Mouse (Mus musculus) liver, embryonic 14.5 days (tissue): ENCODE data around the gene Gm10271. TPM values are rescaled to one million over a fixed set of nuclear protein-coding genes. Genes with fewer than 3 reads are reported as not detected.

Experiments used
- ATAC-seq: fragments of 200-750 bp; cut with Nextera tagmentation; 2 replicates; pipeline ENCODE4 v1.8.0; 2017; ENCODE audit warnings: moderate number of reproducible peaks, mild to moderate bottlenecking, moderate library complexity; ENCODE audit not compliant: insufficient read depth
- DNase-seq, 3 experiments: peaks; one replicate each; pipeline ENCODE4 v3.0.0-alpha.2; 2012 to 2013; ENCODE audit warnings: low read depth in 3 of 3, low spot score in 3 of 3
- H3K27ac ChIP-seq: fragments of 300-500 bp; sonication (generic); 2 replicates; pipeline ENCODE4 v1.5.1; 2014; ENCODE audit warnings: moderate library complexity, mild to moderate bottlenecking, control low read depth, inconsistent platforms
- H3K27me3 ChIP-seq: fragments of 300-500 bp; sonication (generic); 2 replicates; pipeline ENCODE4 v1.6.1; 2014; ENCODE audit warnings: mild to moderate bottlenecking, low read length, moderate library complexity; ENCODE audit not compliant: control insufficient read depth, insufficient read depth
- H3K36me3 ChIP-seq: fragments of 300-500 bp; sonication (generic); replicated peaks from 2 replicates; pipeline ENCODE4 v1.6.1; 2014; ENCODE audit warnings: low read depth; ENCODE audit not compliant: control insufficient read depth, insufficient read depth
- H3K4me1 ChIP-seq, 2 experiments: fragments of 200-500 bp in 1 of 2; fragments of 300-500 bp in 1 of 2; sonication (generic) in 1 of 2; replicated peaks; 2 replicates each; pipeline ENCODE4 v1.6.1; 2012 to 2014; ENCODE audit warnings: antibody characterized with exemption in 1 of 2, inconsistent platforms in 1 of 2, low read length in 1 of 2; ENCODE audit not compliant: control insufficient read depth in 2 of 2, insufficient read depth in 2 of 2
- H3K4me2 ChIP-seq: fragments of 300-500 bp; sonication (generic); 2 replicates; pipeline ENCODE4 v1.6.1; 2014; ENCODE audit warnings: low read depth, mild to moderate bottlenecking, control low read depth, moderate library complexity
- H3K4me3 ChIP-seq, 2 experiments: fragments of 200-500 bp in 1 of 2; fragments of 300-500 bp in 1 of 2; sonication (generic) in 1 of 2; 2 replicates each; pipeline ENCODE4 v1.5.1; 2012 to 2014; ENCODE audit warnings: low read depth in 2 of 2, low read length in 2 of 2, mild to moderate bottlenecking in 2 of 2, control low read depth in 1 of 2, inconsistent platforms in 1 of 2, moderate library complexity in 1 of 2; ENCODE audit not compliant: insufficient read depth in 1 of 2
- H3K9ac ChIP-seq: fragments of 300-500 bp; sonication (generic); replicated peaks from 2 replicates; pipeline ENCODE4 v1.6.1; 2014; ENCODE audit warnings: mild to moderate bottlenecking, control low read depth, moderate library complexity
- H3K9me3 ChIP-seq: fragments of 300-500 bp; sonication (generic); 2 replicates; pipeline ENCODE4 v1.6.1; 2016; ENCODE audit warnings: low read length, mixed read lengths; ENCODE audit not compliant: control insufficient read depth
- CTCF ChIP-seq: IDR thresholded peaks from 2 replicates; pipeline ENCODE4 v1.5.1; 2016; ENCODE audit warnings: antibody characterized with exemption, low read depth, control low read depth
- EP300 ChIP-seq: IDR thresholded peaks from 2 replicates; pipeline ENCODE4 v1.6.1; 2016; ENCODE audit warnings: antibody characterized with exemption, low read depth
- WGBS: fragments of 180-500 bp; shearing (Covaris S2); extraction: QIAGEN DNeasy Blood & Tissue Kit; methylation state at CpG from one replicate; pipeline ENCODE4 v1.1.7; 2014; ENCODE audit not compliant: insufficient replicate concordance; 5-methylcytosine and 5-hydroxymethylcytosine counted together
- polyA plus RNA-seq, 2 experiments: library from polyadenylated mRNA; depleted of rRNA in 1 of 2; stranded (reverse) in 1 of 2; unstranded in 1 of 2; fragments of >200 nt; fragmentation: Nextera tagmentation in 1 of 2; extraction: Ambion mirVana in 1 of 2; gene quantifications; 2 replicates each; pipeline versions ENCODE4 v1.2.1 to v1.2.3; 2012 to 2014

The Gm10271 gene
- polyA plus RNA-seq, 2 experiments: not detected

DNA sequence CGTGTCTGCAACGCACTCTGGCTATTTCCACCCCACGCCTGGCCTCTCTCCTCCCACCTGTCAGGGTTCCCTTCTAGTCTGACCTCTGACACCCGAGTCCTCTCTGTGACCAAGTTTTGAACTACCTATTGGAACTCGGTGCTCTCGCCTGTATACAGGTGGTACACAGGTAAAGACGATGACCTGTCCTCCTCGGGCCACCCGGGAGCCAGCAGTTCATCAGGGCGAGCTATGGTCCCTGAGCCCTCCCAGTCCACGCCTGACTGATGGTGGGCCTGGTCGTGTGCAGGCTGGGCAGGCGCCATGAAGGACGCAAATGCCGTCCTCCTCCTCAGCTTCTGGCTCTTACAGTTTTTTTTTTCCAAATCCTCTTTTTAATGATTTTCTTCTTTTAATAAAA is 51.0 kb downstream of the Gm10271 start:
- ATAC-seq: no peak
- no peak overlapping the region for H3K4me2 ChIP-seq

DNA sequence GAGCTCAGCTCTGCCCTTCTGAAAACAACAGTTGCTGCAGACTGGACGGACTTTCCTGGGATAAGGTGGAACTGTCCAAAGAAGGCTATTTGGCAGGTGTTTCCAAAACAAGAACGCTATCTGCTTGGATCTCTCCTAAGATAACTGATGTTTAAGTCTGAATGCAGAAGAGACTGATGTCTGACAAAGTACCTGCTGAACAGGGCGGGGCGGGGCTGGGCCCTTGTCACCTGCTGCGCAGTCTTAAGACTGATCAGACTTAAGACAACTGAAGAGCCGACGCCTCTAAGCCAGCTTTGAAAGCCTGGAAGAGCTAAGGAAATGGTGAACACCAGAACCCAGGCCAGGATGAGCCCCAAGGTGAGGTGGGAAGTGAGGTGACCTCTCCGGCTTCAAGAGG is 51.8 kb downstream of the Gm10271 start:
- whole genome bisulfite sequencing: 83% methylated on average over 8 of the region's 8 CpGs
- Histone ChIP-seq H3K4me1 (no peaks in the 10 kb centered on the region), H3K9ac (no peak overlapping the region), H3K4me3 (no peak overlapping the region), H3K4me2 (no peak overlapping the region), H3K36me3 (no peaks in the 10 kb centered on the region), H3K9me3 (no peaks in the 10 kb centered on the region), H3K27me3 (no peaks in the 10 kb centered on the region), H3K27ac (no peak overlapping the region)
- ATAC-seq (no peak), DNase-seq (no peak)
- TF ChIP-seq EP300 (no peak), CTCF (no peak)

More for the DNA sequence above, 51.0 kb downstream of the Gm10271 start:
- no peaks in the 10 kb centered on the region for H3K36me3 ChIP-seq
- H3K4me3 ChIP-seq: no peak overlapping the region
- DNase-seq: no peak
- H3K9ac ChIP-seq: no peak overlapping the region
- no peaks in the 10 kb centered on the region for H3K9me3 ChIP-seq
- WGBS: 85% methylated on average over 15 of the region's 15 CpGs
- no peaks in the 10 kb centered on the region for H3K4me1 ChIP-seq
- H3K27ac ChIP-seq: no peak overlapping the region
- no peaks in the 10 kb centered on the region for H3K27me3 ChIP-seq
- TF ChIP-seq EP300 (no peak), CTCF (no peak)

DNA sequence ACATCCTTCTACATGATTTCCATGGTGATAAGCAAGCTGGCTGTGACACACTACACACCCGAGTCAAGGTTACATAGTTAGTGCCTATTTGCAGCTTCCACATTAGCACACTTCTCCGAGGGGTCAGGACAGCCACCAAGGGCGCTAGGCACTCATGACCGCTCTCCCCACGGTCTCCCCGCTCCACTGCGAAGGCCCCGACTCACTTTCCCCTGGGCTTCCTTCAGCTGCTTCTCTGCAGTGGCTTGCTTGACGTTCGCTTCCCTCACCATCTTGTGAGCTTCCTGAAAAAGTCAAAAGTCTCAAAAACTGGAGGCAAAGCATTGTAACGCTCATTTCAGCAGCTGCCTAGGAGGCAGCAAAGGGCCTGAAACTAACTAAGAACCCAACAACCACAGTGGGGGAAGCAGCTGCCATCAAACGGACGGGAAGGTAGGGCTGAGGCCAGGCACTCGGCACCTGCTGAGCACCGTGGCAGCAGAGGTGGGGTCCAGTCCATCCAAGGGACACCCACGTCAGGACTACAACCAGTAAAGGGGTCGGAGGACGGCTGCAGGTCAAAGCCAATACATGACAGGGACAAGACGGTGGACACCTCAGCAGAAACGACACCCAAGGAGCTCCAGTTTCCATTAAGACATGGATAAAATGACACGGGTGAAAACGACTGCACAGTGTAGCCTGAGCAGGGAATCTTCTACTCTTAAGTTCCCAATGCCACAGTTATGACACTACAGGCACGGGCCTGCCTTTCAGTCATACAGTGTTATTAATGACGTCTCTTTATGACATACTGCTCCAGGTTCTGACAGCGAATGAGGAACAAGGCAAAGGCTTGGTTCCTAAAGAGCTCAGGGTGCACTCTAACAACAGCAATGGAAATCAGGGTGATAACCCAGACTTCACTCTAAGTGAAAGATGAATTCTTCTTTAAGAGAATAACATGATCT is 52.8 kb downstream of the Gm10271 start:
- no peak for DNase-seq
- 77% methylated on average over 25 of the region's 25 CpGs for WGBS
- no peak overlapping the region for H3K27ac ChIP-seq
- no peak overlapping the region for H3K4me3 ChIP-seq
- no peaks in the 10 kb centered on the region for H3K4me1 ChIP-seq
- no peak for ATAC-seq
- H3K36me3 ChIP-seq: no peaks in the 10 kb centered on the region
- H3K4me2 ChIP-seq: no peak overlapping the region
- TF ChIP-seq EP300 (no peak), CTCF (no peak)
- H3K9me3 ChIP-seq: no peaks in the 10 kb centered on the region
- no peak overlapping the region for H3K9ac ChIP-seq
- H3K27me3 ChIP-seq: no peaks in the 10 kb centered on the region

DNA sequence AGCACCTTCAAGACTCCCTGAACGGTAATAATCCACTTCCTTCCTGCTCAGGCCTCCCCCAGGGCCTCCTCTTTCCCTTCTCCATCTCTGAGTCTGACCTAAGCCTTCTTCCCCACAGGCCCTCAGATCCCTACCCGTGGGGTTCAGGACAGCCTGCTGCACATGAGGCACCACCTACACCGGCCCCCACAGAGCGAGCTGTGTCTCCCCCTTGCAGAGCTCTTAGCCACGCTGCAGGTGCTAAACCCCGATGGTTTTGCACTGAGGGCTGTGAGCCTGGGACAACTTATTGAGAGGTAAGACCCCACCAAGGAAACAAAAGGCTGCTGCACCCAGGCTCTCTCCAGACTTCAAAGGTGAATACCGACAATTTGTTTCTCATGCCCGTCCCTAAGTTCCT is 55.8 kb downstream of the Gm10271 start:
- WGBS: 60% methylated on average over 8 of the region's 8 CpGs
- H3K27ac ChIP-seq: no peak overlapping the region
- ATAC-seq: no peak

DNA sequence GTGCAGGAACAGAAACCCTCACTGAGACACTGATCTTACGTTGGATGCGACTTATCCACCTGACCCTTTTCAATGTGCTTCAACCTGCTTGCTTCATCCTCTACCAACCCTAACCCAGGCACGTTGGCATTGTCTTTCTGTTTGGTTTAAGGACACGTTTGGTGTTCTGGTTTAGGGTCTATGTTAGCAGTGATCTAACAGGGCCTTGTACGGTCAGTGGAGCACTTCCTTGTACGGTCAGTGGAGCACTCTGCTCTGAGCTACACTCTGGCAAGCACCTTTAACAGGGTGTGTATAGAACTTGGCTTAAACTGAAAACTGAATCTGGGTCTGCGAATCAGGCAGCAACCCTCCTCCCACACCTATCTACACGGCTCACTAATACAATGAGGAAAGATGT is 57.1 kb downstream of the Gm10271 start:
- DNase-seq: no peak
- Histone ChIP-seq H3K4me3 (no peak overlapping the region), H3K27me3 (no peaks in the 10 kb centered on the region), H3K4me2 (no peak overlapping the region), H3K36me3 (no peaks in the 10 kb centered on the region), H3K9me3 (no peaks in the 10 kb centered on the region), H3K9ac (no peak overlapping the region), H3K4me1 (no peaks in the 10 kb centered on the region), H3K27ac (no peak overlapping the region)
- TF ChIP-seq CTCF (no peak), EP300 (no peak)
- ATAC-seq: no peak
- 80% methylated on average over 8 of the region's 8 CpGs for WGBS

More for the DNA sequence above, 55.8 kb downstream of the Gm10271 start:
- TF ChIP-seq CTCF (no peak), EP300 (no peak)
- Histone ChIP-seq H3K9ac (no peak overlapping the region), H3K4me2 (no peak overlapping the region), H3K36me3 (no peaks in the 10 kb centered on the region), H3K9me3 (no peaks in the 10 kb centered on the region), H3K4me1 (no peaks in the 10 kb centered on the region), H3K4me3 (no peak overlapping the region), H3K27me3 (no peaks in the 10 kb centered on the region)
- DNase-seq: no peak
